27 mouse cellular contexts compared by ENCODE assay signal in genomic region chr6:93838398-93838797, GRCm38 (mm10).
A peak's percentile ranks its signal among the peaks of the same experiment; 100 is the strongest.
DNase-seq lines count a peak whose midpoint lies in the region; ATAC-seq lines count a peak whose summit lies in the region.
"Had no signal": no experiment of that assay in that cellular context is flagged by ENCODE, and none has a peak within 500 bp of the region (broad histone marks: within the 10 kb centered on the region; RNA-seq: fewer than 3 reads in every experiment).

No protein-coding gene starts in this region.

- peak; percentile 24 for DNase-seq in cerebellum, adult 11-12 months
- DNase-seq in cerebellum, adult 9-11 months = no peak
- DNase-seq in embryonic facial prominence, embryonic 14.5 days (ENCODE audit: low spot score) = no peak
- DNase-seq in embryonic facial prominence, embryonic 10.5 days (ENCODE audit: low spot score) = no peak
- DNase-seq in cerebellum, postnatal 36 days = peak; percentile 27 to 49
- DNase-seq in lung, postnatal 25 days (ENCODE audit: low spot score) = no peak
- DNase-seq: adrenal gland, postnatal 10 days; B cell, adult 2 months; gastrocnemius, postnatal 10 days; gastrocnemius, postnatal 36 days; heart, adult 2 months; heart, postnatal 14 days; heart, postnatal 4 days; kidney, adult 18-20 months; kidney, adult 9 months had no signal

- H3K9ac ChIP-seq in embryonic facial prominence, embryonic 14.5 days (ENCODE audit: low read depth, low read length) = no peak overlapping the region
- H3K9ac ChIP-seq: embryonic facial prominence, embryonic 13.5 days; forebrain, embryonic 13.5 days; heart, embryonic 13.5 days; hindbrain, embryonic 14.5 days had no signal

- no peak overlapping the region for H3K4me3 ChIP-seq in embryonic facial prominence, embryonic 14.5 days (ENCODE audit: low read depth, low read length)
- no peak overlapping the region for H3K4me3 ChIP-seq in embryonic facial prominence, embryonic 10.5 days
- H3K4me3 ChIP-seq: embryonic facial prominence, embryonic 13.5 days; forebrain, embryonic 10.5 days; forebrain, embryonic 13.5 days; heart, adult 2 months; heart, embryonic 10.5 days; heart, embryonic 13.5 days had no signal

- WGBS in embryonic facial prominence, embryonic 14.5 days = 76% methylated on average over 4 of the region's 4 CpGs
- WGBS in embryonic facial prominence, embryonic 10.5 days = 88% methylated on average over 4 of the region's 4 CpGs

- no peak overlapping the region for H3K27ac ChIP-seq in embryonic facial prominence, embryonic 14.5 days (replicated peaks; ENCODE audit: low read depth, low read length)
- H3K27ac ChIP-seq in embryonic facial prominence, embryonic 10.5 days (replicated peaks) = no peak overlapping the region
- H3K27ac ChIP-seq: embryonic facial prominence, embryonic 13.5 days; forebrain, embryonic 10.5 days; forebrain, embryonic 13.5 days; heart, adult 2 months; heart, embryonic 10.5 days; heart, embryonic 13.5 days; hindbrain, embryonic 14.5 days; hindbrain, postnatal 0 days had no signal

- no peaks in the 10 kb centered on the region for H3K9me3 ChIP-seq in embryonic facial prominence, embryonic 14.5 days (ENCODE audit: control insufficient read depth, low read length)
- no peaks in the 10 kb centered on the region for H3K9me3 ChIP-seq in embryonic facial prominence, embryonic 10.5 days
- H3K9me3 ChIP-seq: embryonic facial prominence, embryonic 13.5 days; forebrain, embryonic 10.5 days; forebrain, embryonic 13.5 days; heart, embryonic 10.5 days; heart, embryonic 13.5 days had no signal

- H3K4me2 ChIP-seq in embryonic facial prominence, embryonic 14.5 days (ENCODE audit: low read depth, low read length) = no peak overlapping the region
- H3K4me2 ChIP-seq: embryonic facial prominence, embryonic 13.5 days; forebrain, embryonic 13.5 days; heart, embryonic 13.5 days; hindbrain, embryonic 14.5 days had no signal

- H3K27me3 ChIP-seq in embryonic facial prominence, embryonic 14.5 days (replicated peaks; ENCODE audit: control insufficient read depth, insufficient read depth, low read length) = no peaks in the 10 kb centered on the region
- H3K27me3 ChIP-seq in embryonic facial prominence, embryonic 10.5 days (replicated peaks; ENCODE audit: low read depth, poor library complexity, severe bottlenecking) = no peaks in the 10 kb centered on the region
- H3K27me3 ChIP-seq: CH12.LX; embryonic facial prominence, embryonic 13.5 days; forebrain, embryonic 13.5 days; heart, embryonic 13.5 days; Patski had no signal

- no peaks in the 10 kb centered on the region for H3K4me1 ChIP-seq in embryonic facial prominence, embryonic 14.5 days (ENCODE audit: control insufficient read depth, insufficient read depth, low read length)
- H3K4me1 ChIP-seq in embryonic facial prominence, embryonic 10.5 days = no peaks in the 10 kb centered on the region
- H3K4me1 ChIP-seq: embryonic facial prominence, embryonic 13.5 days; forebrain, embryonic 10.5 days had no signal

- H3K36me3 ChIP-seq in embryonic facial prominence, embryonic 14.5 days (ENCODE audit: control insufficient read depth, insufficient read depth, low read length) = no peaks in the 10 kb centered on the region
- H3K36me3 ChIP-seq in embryonic facial prominence, embryonic 10.5 days (replicated peaks) = no peaks in the 10 kb centered on the region
- H3K36me3 ChIP-seq: embryonic facial prominence, embryonic 13.5 days; forebrain, embryonic 10.5 days; heart, embryonic 10.5 days; heart, embryonic 13.5 days had no signal

- ATAC-seq in embryonic facial prominence, embryonic 14.5 days (ENCODE audit: low read depth) = peak; percentile 55; the same call in 1 of the 2 replicates
- ATAC-seq: forebrain, embryonic 13.5 days; forebrain, embryonic 16.5 days; hindbrain, postnatal 0 days; inflammation-experienced regulatory T-cells, adult 6 months; intestine, embryonic 16.5 days; Patski had no signal

Comparison
In these comparisons a context has a peak if more than half of its experiments do, and no peak if none do; other contexts are left out.
1. DNase-seq: peak in cerebellum, adult 11-12 months (single experiment) and cerebellum, postnatal 36 days (2 of 2); none in cerebellum, adult 9-11 months (single experiment), embryonic facial prominence, embryonic 14.5 days (single experiment), embryonic facial prominence, embryonic 10.5 days (single experiment) and lung, postnatal 25 days (single experiment).